Mouse (Mus musculus) liver, embryonic 14.5 days (tissue): ENCODE measurements around the gene Acbd6. TPM values are rescaled to one million over a fixed set of nuclear protein-coding genes. Genes with fewer than 3 reads are reported as not detected.

Source experiments
- ATAC-seq: fragments of 200-750 bp; cut with Nextera tagmentation; 2 replicates; pipeline ENCODE4 v1.8.0; 2017; ENCODE audit warnings: moderate number of reproducible peaks, mild to moderate bottlenecking, moderate library complexity; ENCODE audit not compliant: insufficient read depth
- DNase-seq, 3 experiments: peaks; one replicate each; pipeline ENCODE4 v3.0.0-alpha.2; 2012 to 2013; ENCODE audit warnings: low read depth in 3 of 3, low spot score in 3 of 3
- H3K27ac ChIP-seq: fragments of 300-500 bp; sonication (generic); 2 replicates; pipeline ENCODE4 v1.5.1; 2014; ENCODE audit warnings: moderate library complexity, mild to moderate bottlenecking, control low read depth, inconsistent platforms
- H3K27me3 ChIP-seq: fragments of 300-500 bp; sonication (generic); 2 replicates; pipeline ENCODE4 v1.6.1; 2014; ENCODE audit warnings: mild to moderate bottlenecking, low read length, moderate library complexity; ENCODE audit not compliant: control insufficient read depth, insufficient read depth
- H3K36me3 ChIP-seq: fragments of 300-500 bp; sonication (generic); replicated peaks from 2 replicates; pipeline ENCODE4 v1.6.1; 2014; ENCODE audit warnings: low read depth; ENCODE audit not compliant: control insufficient read depth, insufficient read depth
- H3K4me1 ChIP-seq, 2 experiments: fragments of 200-500 bp in 1 of 2; fragments of 300-500 bp in 1 of 2; sonication (generic) in 1 of 2; replicated peaks; 2 replicates each; pipeline ENCODE4 v1.6.1; 2012 to 2014; ENCODE audit warnings: antibody characterized with exemption in 1 of 2, inconsistent platforms in 1 of 2, low read length in 1 of 2; ENCODE audit not compliant: control insufficient read depth in 2 of 2, insufficient read depth in 2 of 2
- H3K4me2 ChIP-seq: fragments of 300-500 bp; sonication (generic); 2 replicates; pipeline ENCODE4 v1.6.1; 2014; ENCODE audit warnings: low read depth, mild to moderate bottlenecking, control low read depth, moderate library complexity
- H3K4me3 ChIP-seq, 2 experiments: fragments of 200-500 bp in 1 of 2; fragments of 300-500 bp in 1 of 2; sonication (generic) in 1 of 2; 2 replicates each; pipeline ENCODE4 v1.5.1; 2012 to 2014; ENCODE audit warnings: low read depth in 2 of 2, low read length in 2 of 2, mild to moderate bottlenecking in 2 of 2, control low read depth in 1 of 2, inconsistent platforms in 1 of 2, moderate library complexity in 1 of 2; ENCODE audit not compliant: insufficient read depth in 1 of 2
- H3K9ac ChIP-seq: fragments of 300-500 bp; sonication (generic); replicated peaks from 2 replicates; pipeline ENCODE4 v1.6.1; 2014; ENCODE audit warnings: mild to moderate bottlenecking, control low read depth, moderate library complexity
- H3K9me3 ChIP-seq: fragments of 300-500 bp; sonication (generic); 2 replicates; pipeline ENCODE4 v1.6.1; 2016; ENCODE audit warnings: low read length, mixed read lengths; ENCODE audit not compliant: control insufficient read depth
- CTCF ChIP-seq: IDR thresholded peaks from 2 replicates; pipeline ENCODE4 v1.5.1; 2016; ENCODE audit warnings: antibody characterized with exemption, low read depth, control low read depth
- EP300 ChIP-seq: IDR thresholded peaks from 2 replicates; pipeline ENCODE4 v1.6.1; 2016; ENCODE audit warnings: antibody characterized with exemption, low read depth
- WGBS: fragments of 180-500 bp; shearing (Covaris S2); extraction: QIAGEN DNeasy Blood & Tissue Kit; methylation state at CpG from one replicate; pipeline ENCODE4 v1.1.7; 2014; ENCODE audit not compliant: insufficient replicate concordance; 5-methylcytosine and 5-hydroxymethylcytosine counted together
- polyA plus RNA-seq, 2 experiments: library from polyadenylated mRNA; depleted of rRNA in 1 of 2; stranded (reverse) in 1 of 2; unstranded in 1 of 2; fragments of >200 nt; fragmentation: Nextera tagmentation in 1 of 2; extraction: Ambion mirVana in 1 of 2; gene quantifications; 2 replicates each; pipeline versions ENCODE4 v1.2.1 to v1.2.3; 2012 to 2014

Acbd6 gene
- polyA plus RNA-seq, 2 experiments = 36.6 to 40.0 TPM

DNA sequence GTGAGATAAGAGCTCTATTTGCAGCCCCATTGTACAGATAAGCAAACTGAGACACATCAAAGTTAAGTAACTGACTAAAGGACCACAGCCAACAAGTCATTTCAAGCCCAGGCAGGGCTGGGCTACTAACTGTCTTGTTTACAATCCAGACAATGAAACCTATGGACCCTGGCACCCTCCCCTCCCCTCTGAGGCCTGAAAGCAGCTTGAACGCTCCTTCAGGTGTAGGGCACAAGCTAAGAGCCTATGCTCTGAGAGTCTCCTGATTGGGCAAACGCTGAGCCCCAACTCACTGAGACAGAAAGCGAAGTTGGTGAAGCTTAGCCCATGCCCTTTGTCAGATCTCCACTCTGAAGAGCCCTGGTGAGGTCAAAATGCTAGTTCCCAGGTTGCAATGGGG, 166.4 kb downstream of the Acbd6 start:
- DNase-seq = no peak
- Histone ChIP-seq H3K4me1 (no peaks in the 10 kb centered on the region), H3K4me3 (no peak overlapping the region), H3K4me2 (no peak overlapping the region), H3K27ac (no peak overlapping the region), H3K9ac (no peak overlapping the region), H3K9me3 (no peaks in the 10 kb centered on the region), H3K27me3 (peaks cover 23% of the 10 kb centered on the region), H3K36me3 (no peaks in the 10 kb centered on the region)
- ATAC-seq = no peak
- TF ChIP-seq CTCF (no peak), EP300 (no peak)
- WGBS = 47% methylated on average over 3 of the region's 3 CpGs

DNA sequence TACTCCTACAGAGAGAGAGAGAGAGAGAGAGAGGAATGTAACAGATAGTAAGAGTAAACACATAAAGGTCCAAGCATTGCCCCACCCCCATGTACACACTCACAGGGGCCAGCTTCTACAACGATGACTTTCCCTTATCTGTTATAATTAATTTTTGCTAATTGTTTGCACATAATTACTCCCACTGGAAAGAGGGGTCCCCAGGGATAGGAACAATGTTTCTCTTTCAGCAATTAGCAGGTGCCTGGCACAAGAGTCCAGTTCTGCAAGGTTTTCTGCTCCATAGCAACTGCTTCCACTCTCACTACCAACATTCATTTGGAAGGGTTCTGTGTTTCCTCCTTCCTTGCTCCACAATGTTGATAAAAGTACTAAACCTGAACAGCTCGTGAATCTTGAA, 168.0 kb downstream of the Acbd6 start:
- TF ChIP-seq CTCF (no peak), EP300 (no peak)
- H3K4me2 ChIP-seq = no peak overlapping the region
- ATAC-seq (no peak), DNase-seq (no peak)
- WGBS = 62% methylated on average over 2 of the region's 2 CpGs
- no peak overlapping the region for H3K9ac ChIP-seq
- no peak overlapping the region for H3K27ac ChIP-seq
- no peaks in the 10 kb centered on the region for H3K9me3 ChIP-seq
- no peaks in the 10 kb centered on the region for H3K4me1 ChIP-seq
- no peak overlapping the region for H3K4me3 ChIP-seq
- H3K36me3 ChIP-seq = no peaks in the 10 kb centered on the region
- H3K27me3 ChIP-seq = peaks cover 37% of the 10 kb centered on the region

DNA sequence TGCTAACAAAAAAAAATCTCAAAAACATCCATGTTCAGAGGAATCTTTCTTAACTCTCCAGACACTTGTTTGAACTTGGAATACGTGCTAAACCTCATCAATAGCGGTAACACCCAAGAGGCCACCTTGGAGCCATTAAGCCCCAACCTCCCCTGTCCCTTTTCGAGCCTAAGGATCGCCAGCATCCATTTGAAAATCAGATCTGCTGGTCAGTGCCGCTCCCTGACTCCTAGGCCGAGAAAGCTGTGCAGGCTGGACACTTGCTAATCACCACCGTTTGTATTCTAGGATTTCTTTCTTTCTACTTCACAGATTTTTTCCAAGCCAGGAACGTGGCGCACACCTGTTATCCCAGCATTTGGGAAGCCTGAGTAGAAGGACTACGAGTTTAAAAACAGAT, 169.9 kb downstream of the Acbd6 start:
- no peak for TF ChIP-seq EP300
- TF ChIP-seq CTCF = no peak
- ATAC-seq (no peak), DNase-seq (no peak)
- H3K4me3 ChIP-seq = no peak overlapping the region
- H3K4me2 ChIP-seq = no peak overlapping the region
- 25% methylated on average over 10 of the region's 10 CpGs for WGBS
- H3K27me3 ChIP-seq = peaks cover 50% of the 10 kb centered on the region
- no peak overlapping the region for H3K27ac ChIP-seq
- H3K36me3 ChIP-seq = no peaks in the 10 kb centered on the region
- H3K9me3 ChIP-seq = no peaks in the 10 kb centered on the region
- H3K9ac ChIP-seq = no peak overlapping the region
- H3K4me1 ChIP-seq = no peaks in the 10 kb centered on the region

DNA sequence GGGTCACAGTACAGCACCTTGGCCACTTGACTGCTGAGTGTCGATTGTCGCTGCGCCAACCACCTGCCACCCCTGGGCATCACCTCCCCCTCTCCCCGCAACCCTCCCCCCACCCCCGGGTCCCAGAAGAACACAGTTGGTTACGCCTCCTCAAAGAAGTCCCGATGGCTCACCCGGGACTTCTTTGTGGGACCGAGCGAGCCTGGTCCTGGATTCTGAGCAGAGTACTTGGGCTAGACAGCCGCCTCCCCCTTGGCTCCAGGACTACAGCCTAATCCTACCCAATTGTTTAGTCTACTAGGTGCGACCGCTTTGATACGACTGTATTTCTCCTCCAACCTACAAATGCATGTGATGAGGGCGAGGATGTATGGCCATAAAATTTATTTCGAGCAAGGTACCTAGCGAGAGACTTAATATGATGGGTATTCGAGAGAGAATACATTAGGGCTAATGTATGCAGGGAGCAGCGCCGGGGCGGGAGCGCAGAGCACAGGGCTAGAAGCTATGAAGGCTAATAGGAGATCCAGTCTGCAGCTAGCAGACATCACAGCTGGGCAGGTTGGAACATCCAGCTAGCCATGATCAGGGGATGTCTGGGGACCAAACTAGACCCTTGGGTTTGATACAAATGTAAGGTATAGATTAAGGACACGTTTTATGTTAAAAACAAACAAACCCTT, 171.3 kb downstream of the Acbd6 start:
- no peak for ATAC-seq
- Histone ChIP-seq H3K9me3 (no peaks in the 10 kb centered on the region), H3K36me3 (no peaks in the 10 kb centered on the region), H3K9ac (no peak overlapping the region), H3K27ac (no peak overlapping the region), H3K4me3 (no peak overlapping the region), H3K4me1 (no peaks in the 10 kb centered on the region), H3K4me2 (no peak overlapping the region), H3K27me3 (peaks cover 58% of the 10 kb centered on the region)
- 5% methylated on average over 23 of the region's 23 CpGs for WGBS
- no peak for DNase-seq
- TF ChIP-seq EP300 (no peak), CTCF (no peak)

DNA sequence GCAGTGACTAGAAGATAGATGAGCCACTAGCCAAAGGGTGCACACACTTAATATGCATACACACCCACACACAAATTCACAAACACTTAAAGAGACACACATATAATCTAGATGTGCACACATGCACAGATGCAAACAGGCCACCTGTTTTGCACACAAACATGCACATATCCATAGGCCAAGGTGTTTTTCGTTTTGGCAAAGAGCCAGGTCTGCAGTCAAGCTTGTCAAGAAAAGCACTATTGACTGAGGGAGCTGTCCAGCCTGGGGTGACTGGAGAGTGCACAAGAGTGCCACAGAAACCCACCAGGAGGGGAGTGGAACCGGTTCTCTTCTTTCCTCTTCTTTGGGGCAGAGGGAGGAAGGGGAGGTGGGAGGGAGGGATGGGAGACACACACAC, 173.2 kb downstream of the Acbd6 start:
- H3K27me3 ChIP-seq = peaks cover 76% of the 10 kb centered on the region
- H3K36me3 ChIP-seq = no peaks in the 10 kb centered on the region
- no peak overlapping the region for H3K4me3 ChIP-seq
- no peaks in the 10 kb centered on the region for H3K4me1 ChIP-seq
- H3K9me3 ChIP-seq = no peaks in the 10 kb centered on the region
- TF ChIP-seq EP300 = no peak
- no peak for TF ChIP-seq CTCF
- 0% methylated on average over 2 of the region's 2 CpGs for WGBS
- H3K4me2 ChIP-seq = no peak overlapping the region
- no peak for DNase-seq
- no peak for ATAC-seq
- no peak overlapping the region for H3K27ac ChIP-seq
- H3K9ac ChIP-seq = no peak overlapping the region
